Mouse (Mus musculus): Measurements from ENCODE around the gene Gabbr2.
A peak's percentile ranks its signal among the peaks of the same experiment; 100 is the strongest.

The Gabbr2 gene

DNA sequence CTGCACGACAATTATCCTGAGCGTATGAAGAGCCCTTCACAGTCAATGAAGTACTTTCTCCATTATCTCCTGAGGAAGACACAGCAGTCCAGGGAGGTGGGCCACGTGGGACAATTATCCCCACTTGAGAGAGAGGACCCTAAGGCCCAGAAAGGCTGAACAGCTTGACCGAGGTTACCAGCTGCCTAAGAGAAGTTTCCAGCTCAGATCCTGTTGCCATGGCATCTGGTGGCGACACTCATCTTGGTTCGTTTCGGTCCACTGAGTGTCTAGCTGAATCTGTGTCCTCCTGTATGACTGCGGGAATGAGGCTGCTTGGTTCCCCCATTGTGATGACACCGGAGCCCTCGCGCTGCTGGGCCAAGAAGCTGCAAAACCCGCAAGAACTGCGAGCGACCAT is 76.2 kb downstream of the Gabbr2 start:
- DNase-seq: no peak

DNA sequence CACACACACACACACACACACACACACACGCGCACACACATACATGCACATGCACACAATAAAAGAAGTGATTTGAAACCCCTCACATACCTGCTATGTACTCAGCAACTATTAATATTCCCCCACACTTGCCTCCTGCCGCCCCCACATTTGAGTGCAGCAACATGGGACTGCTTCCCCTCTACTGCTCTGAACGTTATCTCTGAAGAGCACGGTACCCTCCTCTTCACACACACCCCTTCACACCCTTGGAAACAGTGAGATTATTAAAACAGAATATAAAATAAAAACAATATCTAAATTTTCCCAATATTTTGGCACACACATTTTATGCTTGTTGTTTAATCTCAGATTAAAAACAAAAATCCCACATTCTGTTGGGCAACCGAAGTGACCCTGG is 77.1 kb downstream of the Gabbr2 start:
- DNase-seq: no peak

DNA sequence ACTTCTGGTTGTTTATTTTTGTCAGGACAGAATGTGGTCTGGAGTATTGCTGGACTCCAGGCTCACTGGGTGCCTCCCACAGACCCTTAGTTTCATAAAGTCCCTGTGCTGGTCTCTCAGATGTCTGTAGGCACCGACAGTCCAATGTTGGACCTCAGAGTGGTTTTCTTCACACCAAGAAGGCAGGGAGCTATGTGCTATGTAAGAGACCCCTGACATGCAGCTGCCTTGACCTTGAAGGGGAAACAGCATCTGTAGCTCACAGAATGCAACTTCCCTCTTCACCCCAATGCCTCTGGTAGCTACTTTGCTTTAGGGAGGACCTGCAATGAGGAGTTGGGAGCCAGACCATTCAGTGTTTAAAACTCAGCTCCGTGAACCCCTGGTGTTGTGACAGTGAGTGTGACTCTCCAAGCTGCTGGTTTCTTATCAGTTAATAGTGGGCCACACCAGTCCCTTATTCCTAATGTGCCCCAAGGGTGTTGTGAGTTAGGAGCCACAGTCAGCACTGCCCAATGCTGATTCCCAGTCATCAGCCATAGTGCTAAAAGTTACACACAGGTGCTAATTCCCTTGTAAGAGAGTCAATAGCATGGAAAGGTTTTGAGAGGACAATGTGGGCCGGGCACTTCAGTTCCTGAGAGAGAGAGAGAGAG is 85.5 kb downstream of the Gabbr2 start:
- DNase-seq: no peak

DNA sequence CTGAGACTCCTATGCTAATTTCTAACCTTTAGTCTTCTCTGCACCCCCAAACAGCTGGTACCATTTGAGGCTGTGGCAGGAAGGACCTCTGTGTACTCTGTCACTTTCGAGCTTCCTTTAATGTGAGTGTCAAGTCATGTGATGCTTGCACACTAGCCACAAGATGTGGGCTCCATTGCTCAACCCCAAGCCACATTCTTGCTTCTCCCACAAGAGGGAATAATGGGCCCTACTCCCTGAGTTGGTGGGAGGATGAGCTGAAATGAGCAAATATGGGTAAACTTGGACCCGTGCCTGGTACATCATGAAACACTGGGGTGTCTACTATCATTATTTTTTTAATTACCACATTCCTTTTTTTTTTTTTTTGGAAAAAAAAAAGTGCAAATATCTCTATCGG is 86.5 kb downstream of the Gabbr2 start:
- no peak for DNase-seq

DNA sequence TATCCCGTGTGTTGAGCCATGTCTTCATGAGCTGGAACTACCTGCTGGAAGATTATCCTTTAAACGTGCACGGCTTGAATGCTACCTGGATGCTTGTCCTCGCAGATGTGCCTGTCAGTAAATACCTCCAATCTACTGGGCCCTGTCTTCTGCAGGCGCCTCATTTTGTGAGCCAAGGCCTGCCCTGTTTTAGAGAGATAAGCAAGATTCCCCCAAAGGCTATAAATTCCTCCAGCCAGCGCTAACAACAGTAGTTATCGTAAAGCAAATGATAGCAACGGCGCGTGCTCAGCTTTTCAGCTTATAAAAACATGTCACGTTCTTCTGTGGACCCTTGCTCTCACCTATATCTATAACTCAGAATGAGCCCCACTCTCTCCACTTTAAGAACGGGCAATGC is 87.5 kb downstream of the Gabbr2 start:
- no peak for DNase-seq

DNA sequence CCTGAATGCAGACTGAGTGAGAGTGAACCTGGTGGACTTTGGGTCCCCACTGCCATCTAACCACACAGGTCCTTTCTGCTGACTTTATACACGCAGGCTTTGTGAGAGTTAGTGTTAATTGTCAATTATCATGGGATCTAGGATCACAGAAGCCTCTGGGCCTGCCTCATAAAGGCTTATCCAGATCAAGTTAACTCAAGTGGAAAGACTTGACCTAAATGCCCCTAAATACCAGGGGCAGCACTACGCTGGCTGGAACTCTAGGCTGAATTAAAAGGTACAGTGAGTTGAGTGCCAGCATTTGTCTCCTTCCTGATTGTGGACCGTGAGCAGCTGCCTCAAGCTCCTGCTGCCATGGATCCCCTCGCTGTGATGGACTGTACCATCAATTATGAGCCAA is 93.1 kb downstream of the Gabbr2 start:
- DNase-seq: no peak

DNA sequence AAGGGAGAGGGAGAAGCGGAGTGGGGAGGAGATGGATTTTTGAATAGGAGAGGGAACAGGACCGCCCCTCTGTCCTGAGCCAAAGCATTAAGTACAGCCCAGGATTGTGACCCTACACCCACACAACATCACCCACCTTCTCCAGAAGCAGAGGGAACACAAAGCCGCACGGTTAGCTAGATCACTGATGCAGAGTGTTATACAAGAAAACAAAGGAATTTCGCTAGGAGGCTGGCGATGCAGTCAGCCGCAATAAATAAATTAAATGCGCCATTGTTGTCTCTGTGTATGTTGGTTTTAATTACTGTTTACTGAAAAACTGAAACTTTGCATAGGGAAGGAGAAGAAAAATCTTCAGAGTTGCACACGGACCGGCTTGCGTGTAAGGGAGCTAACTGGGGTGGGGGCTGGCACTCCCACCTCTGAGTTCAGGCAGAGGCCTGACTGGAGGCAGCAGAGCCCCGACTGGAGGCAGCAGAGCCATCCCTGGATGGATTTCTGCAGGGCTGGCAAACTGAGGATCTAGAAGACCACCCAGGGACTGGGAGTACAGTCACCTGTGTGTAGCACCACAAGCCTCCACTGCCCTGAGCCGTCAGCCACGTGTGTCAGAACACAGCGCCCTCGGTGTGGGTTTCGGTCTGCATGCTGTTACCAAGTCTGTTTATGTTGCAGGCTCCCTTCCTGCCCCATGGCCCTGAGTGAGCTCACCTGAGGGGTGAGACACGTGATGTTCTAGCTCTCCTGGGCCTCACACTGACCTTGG is 93.9 kb downstream of the Gabbr2 start:
- peak in 1 of 2 experiments; percentile 5 for DNase-seq

DNA sequence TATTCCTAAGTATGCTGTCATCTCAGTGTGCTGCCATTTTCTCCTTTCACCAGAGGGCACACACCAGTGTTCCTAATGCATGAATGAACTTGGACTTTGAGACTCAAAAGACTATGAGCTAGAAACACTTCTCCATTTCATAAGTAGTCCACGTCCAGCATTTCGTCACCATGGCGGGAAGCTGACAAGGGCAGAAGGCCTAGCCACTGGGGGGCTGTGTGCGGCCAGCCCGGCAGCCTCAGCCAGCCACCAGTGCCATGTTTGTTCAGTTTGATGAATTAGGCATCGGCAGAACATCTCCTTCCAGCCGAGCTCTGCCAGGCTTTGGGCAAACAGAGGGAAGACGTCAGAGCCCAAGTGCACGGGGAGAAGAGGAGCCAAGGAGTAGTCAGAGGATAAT is 97.5 kb downstream of the Gabbr2 start:
- no peak for DNase-seq

DNA sequence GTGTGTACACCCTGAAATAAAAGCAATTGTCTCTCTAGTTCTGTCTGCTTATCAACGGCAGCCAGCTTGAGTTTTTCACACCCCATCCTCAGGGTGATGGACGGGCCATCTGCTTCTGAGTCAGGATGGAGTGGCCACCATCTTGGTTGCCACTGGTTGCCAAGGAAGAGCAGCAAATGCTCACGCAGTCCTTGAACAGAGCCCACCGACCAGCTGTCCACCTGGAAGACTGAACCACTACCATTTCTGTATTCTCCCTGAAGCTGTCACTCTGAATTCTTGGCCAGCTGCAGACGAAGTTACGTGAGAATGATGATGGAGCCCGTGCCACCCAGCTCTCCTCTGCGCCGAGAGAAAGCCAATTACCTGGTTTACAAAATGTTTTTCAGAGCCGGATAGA is 102.5 kb downstream of the Gabbr2 start:
- no peak for DNase-seq

DNA sequence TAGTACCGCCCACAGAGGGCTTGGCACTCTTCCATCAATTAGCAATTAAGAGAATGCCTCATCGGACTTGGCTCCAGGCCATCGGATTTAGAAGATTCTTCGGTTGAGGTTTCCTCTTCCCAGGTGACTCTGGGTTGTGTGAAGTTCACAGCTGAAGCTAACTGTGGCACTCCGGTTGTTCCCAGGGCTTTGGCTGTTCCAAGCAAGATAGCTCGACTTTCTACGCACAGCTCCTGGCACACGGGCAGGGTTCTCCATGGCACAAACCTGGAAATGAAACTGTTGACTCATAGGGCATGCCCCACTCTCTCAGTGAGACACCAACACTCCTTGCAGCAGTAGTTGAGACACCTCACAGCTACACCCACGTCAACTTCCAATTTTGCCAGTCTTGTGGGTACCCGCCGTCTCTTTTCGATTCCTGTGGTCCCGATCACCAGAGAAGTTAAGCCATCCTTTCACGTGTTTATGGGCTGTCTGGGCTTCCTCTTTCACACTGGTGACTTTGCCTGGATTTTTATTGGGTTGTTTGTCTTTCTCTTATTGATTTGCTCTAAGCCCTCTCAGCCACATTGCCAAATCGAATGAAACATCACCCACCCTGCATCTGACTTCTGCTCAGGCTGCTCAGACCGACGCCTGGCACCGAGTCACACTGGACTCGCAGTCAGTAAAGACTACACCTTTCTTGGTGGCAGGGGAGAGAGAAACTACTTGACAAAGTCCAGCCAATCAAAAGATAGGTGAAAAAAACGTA is 105.9 kb downstream of the Gabbr2 start:
- no peak for DNase-seq

DNA sequence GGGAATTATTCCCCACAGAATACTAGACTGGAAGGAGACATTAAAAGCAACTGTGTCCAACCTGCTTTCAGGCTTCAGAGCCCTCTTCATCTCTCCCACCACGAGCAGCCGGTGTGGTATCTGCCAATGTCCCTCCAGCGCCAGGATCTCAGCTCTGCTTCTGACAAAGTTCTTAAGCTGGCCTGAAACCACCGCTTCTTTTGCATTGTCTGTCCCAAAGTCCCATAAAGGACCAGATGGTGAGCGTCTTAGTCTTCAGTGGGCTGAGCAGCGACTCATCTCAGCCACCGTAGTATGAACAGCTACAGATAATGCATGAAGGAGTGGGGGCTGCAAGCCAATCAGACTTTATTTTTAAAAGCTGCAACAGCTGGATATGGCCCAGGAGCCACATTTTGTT is 107.5 kb downstream of the Gabbr2 start:
- no peak for DNase-seq

DNA sequence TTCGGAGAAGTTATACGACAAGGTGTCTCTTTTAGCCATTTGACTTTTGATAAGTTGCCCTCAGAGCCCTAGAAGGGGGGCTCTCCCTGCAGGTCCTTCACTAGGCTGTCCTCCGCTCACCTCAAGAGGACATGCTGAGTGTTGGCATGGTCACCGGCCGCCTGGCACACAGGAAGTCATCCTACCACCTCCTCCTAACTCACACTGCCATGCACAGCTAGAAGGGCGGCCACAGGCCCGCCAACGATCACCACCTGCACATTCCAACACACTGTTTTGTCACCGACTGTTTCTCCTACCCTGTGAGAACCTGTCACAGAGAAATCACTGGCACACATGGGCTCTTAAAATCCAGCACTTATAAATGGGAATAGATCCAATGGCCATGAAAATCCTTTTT is 108.1 kb downstream of the Gabbr2 start:
- DNase-seq: no peak

DNA sequence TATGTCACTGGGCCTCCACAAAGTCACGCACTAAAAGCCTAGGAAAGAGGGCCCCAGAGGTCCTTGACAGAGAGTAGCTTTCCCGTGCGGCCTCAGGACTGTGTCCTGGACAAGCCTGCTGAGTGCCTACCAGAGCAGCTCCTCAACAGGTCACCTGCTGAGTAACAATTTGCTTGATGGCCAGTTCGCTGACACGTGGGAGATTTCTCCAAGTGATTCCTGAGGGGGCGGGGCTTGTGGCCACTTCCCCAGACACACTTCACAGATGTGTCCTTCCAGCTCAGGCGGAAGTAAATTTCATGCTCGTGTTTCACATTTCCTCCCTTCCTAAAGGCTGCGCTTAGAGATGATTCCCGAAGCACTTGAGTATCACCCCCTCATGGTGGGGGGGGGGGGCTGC is 108.6 kb downstream of the Gabbr2 start:
- no peak for DNase-seq

DNA sequence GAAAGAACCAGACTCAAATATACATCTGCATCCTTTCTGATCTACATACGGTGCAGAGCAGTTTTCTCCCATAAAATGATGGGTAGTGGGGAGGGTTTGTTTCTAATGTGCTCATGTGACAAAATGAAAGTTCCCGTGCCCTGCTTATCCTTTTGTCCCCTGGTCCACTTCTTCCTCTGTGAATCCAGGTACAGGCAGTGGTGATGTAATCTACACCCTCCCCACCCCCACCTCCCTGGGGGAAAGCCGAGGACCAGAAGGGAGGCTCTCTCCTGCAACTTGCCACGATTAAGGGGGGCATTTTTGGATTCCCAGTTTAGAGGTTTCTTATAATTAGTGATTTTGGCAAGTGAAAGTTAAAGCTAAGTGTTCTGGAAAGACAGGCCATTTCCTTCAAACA is 110.4 kb downstream of the Gabbr2 start:
- DNase-seq: no peak

DNA sequence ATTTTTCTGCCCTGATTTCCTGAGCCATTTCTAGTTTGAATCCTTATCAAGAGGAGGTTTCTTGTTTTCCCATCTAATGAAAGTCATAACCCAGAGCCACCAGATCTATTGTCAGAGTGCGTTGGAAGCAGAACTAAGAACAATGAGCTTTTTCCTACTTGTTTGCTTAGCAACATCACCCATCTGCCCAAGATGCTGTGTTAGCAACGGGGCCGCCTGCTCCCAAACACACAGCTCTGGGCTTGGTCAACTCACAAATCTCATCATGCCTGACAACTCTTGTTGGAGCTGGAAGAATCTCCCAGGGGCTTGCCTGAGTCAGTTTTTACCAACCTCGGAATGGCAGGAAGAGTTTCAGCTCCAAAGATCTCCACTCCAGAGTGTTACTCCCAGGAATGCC is 111.7 kb downstream of the Gabbr2 start:
- no peak for DNase-seq

DNA sequence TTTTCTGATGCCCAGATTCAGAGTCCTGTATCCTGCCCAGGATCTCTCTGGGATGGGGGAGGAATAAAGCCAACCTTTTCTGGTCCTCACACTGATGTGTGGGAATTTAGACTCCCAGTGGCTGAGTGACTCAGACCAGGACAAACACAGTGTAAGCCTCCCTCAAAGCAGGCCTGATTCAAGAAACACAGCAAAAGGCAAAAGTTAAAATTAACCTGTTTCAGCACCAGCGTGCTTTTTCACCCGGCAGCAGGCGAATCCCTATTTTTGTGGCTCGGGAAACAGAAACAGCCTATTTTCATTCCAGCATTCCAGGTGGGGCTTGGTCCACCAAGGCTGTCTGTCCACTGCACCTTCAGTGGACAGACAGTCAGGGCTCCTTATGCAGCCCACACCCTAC is 118.9 kb downstream of the Gabbr2 start:
- DNase-seq: no peak

DNA sequence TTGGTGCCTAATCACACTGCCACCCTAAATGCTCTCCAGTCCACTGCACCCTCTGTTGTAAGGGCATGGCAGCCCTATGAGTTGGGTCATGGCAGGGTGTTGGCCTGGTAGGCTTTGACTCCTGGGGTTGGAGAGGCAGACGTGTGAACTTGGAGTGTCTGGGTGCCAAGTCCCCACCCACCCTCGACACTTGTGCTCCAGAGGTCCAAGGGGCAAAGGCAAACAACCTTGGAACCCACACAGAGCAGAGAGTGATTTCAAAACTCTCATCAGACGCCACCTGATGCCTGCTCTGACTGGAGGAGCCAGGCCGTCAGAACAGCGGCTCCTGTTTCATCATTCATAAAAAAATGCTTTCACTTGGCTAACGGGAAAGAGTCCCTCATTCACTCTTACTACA is 121.5 kb downstream of the Gabbr2 start:
- peak; percentile 70 to 91 for DNase-seq

DNA sequence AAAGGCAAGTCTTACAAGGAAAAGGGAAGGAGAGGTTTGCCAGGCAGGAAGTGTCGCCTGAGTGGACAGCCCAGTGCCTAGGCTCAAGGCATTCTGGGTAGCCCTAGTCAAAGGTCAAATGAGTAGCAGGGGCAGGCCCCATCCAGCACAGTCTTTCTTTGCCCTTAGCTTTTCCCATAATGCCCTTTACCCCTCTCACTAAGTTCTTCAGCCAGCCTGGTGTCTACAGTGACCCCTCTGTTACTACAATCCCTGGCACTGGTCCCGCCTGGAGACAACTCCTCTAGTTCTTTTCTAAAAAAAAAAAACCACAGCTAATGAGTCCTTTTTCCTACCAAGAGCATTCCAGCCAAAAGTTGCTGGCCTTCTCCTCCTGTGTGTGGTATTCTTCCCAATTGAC is 122.3 kb downstream of the Gabbr2 start:
- peak; percentile 67 to 76 for DNase-seq

DNA sequence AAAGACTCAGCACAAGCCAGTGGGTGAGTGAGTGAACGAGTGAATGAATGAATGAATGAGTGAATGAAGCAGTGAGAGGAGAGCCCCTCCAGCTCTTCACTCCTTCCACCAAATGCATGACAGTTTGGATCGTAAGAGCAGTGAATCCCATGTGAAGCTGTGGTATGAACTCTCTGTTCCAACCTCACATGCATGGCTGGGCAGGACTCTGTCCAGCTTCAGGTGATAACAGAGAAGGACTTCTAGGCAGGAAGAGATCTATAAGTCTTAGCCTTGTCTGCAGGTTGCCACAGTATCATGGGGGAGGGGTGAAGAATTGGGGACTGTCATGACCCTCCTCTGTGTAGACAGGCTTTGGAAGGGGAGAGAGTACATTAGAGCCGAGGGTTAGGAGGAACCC is 122.8 kb downstream of the Gabbr2 start:
- no peak for DNase-seq

DNA sequence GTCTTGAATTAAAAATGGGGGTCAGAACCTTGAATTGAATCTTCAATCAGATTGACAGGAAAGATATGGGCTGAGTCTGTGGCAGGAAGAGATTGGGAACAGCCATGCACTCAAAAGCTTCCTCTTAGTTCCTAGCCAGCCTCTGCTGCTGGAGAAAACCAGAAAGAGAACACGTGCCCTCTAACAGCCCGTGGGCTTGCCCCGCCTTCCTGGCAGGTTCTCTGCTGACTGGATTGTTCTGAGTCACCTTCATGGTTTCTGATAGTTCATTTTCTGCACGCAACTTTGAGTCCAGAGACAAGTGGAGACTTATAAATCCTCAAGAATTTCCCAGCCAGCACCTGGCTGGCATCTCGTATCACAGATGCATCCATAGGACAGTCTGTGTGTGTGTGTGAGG is 123.5 kb downstream of the Gabbr2 start:
- peak; percentile 67 to 79 for DNase-seq

DNA sequence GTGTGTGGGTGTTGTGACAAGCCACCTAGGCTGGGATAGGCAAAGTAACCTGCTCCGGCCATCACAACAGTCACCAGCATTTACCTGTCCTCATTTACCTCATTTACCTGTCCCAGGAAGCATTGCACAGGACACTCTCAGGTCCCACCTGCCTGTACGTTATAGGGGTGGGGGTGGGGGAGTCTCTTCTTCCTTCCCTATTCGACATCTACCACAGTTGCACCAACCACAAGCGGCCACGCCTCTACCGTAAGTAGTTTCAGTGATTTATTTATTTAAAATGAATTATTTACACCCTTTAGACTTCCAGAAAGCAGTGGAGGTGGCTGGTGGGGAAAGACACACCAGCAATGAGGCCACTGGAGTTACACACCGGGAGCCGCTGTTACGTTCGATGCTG is 123.9 kb downstream of the Gabbr2 start:
- no peak for DNase-seq

DNA sequence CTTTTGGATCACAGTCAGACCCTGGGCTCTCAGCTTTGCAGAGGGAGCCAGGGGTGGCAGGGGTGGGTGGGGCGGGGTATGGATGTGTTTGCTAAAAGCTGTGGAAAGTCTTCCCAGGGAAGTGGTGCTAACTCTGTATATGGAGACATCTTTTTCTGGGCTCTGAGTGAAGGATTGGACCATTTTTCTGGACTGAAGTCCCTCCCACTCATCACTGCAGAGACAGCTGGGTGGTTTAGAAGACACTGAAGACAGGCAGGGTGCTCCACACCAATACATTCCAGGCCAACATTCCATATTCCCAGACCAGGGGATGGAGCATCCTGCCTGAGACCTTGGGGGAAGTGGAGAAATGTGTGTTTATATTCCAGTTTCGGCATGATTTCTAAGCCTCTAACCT is 125.6 kb downstream of the Gabbr2 start:
- DNase-seq: no peak

DNA sequence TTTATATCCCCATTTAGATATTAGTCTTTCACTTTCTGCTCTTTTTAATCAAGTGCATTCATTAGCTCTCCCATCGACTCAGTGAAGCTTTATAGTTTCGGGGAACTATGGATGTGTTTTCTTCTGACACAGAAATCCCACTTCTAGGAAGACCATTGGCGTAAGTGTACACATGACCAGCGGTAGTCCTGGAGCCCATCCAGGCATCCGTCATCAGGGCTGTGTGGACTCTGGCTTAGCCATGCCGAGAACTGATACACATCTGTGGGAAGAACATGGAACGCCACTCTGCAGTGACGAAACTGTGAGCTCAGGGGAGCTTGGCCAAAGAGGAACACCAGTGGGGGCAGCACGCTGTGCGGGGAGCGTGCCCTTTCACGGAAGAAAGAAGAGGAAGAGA is 128.0 kb downstream of the Gabbr2 start:
- DNase-seq: no peak

DNA sequence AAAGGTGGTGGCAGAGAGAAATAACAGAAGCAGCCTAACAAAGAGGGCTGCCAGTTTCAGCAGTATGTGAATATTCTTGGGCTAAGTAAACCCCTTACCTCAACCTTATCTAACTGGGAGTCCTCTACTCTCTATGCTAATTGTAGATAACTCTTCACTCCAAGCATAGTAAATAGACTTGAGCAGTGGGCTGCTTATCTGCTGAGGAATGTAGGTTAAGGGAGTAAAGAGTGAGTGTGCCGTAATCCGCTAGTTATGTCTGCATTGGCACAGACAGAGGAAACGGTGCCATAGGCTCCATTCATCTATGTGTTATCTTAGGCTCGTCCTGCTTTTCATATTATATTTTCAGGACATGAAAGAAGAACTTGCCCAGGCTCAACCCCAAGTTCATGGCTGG is 129.0 kb downstream of the Gabbr2 start:
- no peak for DNase-seq
